Mouse (Mus musculus): ENCODE measurements around the gene Smbd1. TPM values are rescaled to one million over a fixed set of nuclear protein-coding genes. Genes with fewer than 3 reads are reported as not detected.

Gene Smbd1
- total RNA-seq, 2 experiments from 2014 or later, result not detected

Other genes with a start within 250 kb of the Smbd1 start
- gene Tfrc, start 201.6 kb downstream of the Smbd1 start, total RNA-seq (2021), result 100 to 1,000 TPM; 180 to 317 TPM
- 10 to 100 TPM; 39.0 to 41.3 TPM for gene Tnk2, start 166.6 kb downstream of the Smbd1 start, total RNA-seq (2021)
- gene Muc4, start 74.6 kb downstream of the Smbd1 start, total RNA-seq (2021), result under 1 TPM; 0.10 to 0.17 TPM
- gene Muc20, start 13.0 kb downstream of the Smbd1 start, total RNA-seq (2021), result under 1 TPM in 1 of 2 experiments, not detected in 1; 0.12 TPM
- gene Fyttd1, start 67.0 kb upstream of the Smbd1 start, total RNA-seq (2021), result 100 to 1,000 TPM; 115 to 125 TPM
- gene Rubcn, start 67.3 kb upstream of the Smbd1 start, total RNA-seq (2021), result 10 to 100 TPM; 30.4 to 40.8 TPM
- gene Lrch3, start 103.6 kb upstream of the Smbd1 start, total RNA-seq (2021), result 10 to 100 TPM; 32.5 to 32.6 TPM
- under 1 TPM; 0.24 to 0.30 TPM for gene Iqcg, start 245.7 kb upstream of the Smbd1 start, total RNA-seq (2021)
- gene Rpl35a, start 246.0 kb upstream of the Smbd1 start, total RNA-seq (2021), result 100 to 1,000 TPM; 380 to 387 TPM